Mouse (Mus musculus) midbrain, embryonic 11.5 days (tissue): ENCODE data around the gene Podxl2. TPM values are rescaled to one million over a fixed set of nuclear protein-coding genes. Genes with fewer than 3 reads are reported as not detected.

Experiments
- polyA plus RNA-seq: library from polyadenylated mRNA; unstranded; fragments of >200 nt; fragmentation: Nextera tagmentation; extraction: Ambion mirVana; gene quantifications from 2 replicates; pipeline ENCODE4 v1.2.1, GENCODE M21; 2014

The Podxl2 gene
- polyA plus RNA-seq, 1 experiment from 2014 or later: 118 TPM

Other genes with a start within 250 kb of the Podxl2 start
- gene Kbtbd12, start 237.1 kb downstream of the Podxl2 start, polyA plus RNA-seq: not detected in 2 replicates
- 1.7 and 2.8 TPM in 2 replicates for gene Mgll, start 150.6 kb downstream of the Podxl2 start, polyA plus RNA-seq
- 15.4 and 17.4 TPM in 2 replicates for gene Abtb1, start 33.1 kb downstream of the Podxl2 start, polyA plus RNA-seq
- gene Mcm2, start 23.7 kb upstream of the Podxl2 start, polyA plus RNA-seq: 210 and 212 TPM in 2 replicates
- 36.9 and 39.6 TPM in 2 replicates for gene Tpra1, start 27.2 kb upstream of the Podxl2 start, polyA plus RNA-seq